Mouse (Mus musculus) retina, postnatal 1 day (tissue): ENCODE data around the gene Nek9.

ENCODE experiments used
- DNase-seq: peaks from one replicate; pipeline ENCODE4 v3.0.0-alpha.2; 2012

Gene Nek9

GRCm38 (mm10) chr12:85346374-85346773 is 7.2 kb upstream of the Nek9 start:
- DNase-seq, result peak; percentile 78

- DNase-seq, result no peak
Observed at GRCm38 (mm10) chr12:85345559-85345958, 6.4 kb upstream of the Nek9 start.

GRCm38 (mm10) chr12:85344252-85344651 is 5.1 kb upstream of the Nek9 start:
- DNase-seq, result no peak

DNA sequence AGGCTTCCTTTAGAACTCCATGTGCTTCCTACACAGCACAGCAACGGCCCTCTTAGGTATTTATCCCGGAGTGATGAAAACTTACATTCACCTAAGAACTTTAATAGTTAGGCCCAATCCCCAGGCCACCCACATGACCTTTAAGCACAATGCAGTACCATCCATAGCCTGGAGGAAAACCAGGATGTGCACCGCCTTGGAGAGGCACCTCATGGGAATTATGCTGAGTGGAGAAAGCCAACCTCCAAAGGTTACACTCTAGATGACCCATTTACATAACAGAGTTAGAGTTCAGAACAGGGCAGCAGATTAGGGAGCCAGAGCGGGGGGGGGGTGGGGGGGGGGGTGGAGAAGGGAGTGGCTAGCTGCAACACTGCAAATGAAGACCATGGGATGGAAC is 3.1 kb upstream of the Nek9 start:
- DNase-seq, result peak; percentile 8

- peak; percentile 91 for DNase-seq
Observed at GRCm38 (mm10) chr12:85341131-85341530, 2.0 kb upstream of the Nek9 start.

GRCm38 (mm10) chr12:85339947-85340346 is 785 bp upstream of the Nek9 start:
- peak; percentile 18 for DNase-seq

DNA sequence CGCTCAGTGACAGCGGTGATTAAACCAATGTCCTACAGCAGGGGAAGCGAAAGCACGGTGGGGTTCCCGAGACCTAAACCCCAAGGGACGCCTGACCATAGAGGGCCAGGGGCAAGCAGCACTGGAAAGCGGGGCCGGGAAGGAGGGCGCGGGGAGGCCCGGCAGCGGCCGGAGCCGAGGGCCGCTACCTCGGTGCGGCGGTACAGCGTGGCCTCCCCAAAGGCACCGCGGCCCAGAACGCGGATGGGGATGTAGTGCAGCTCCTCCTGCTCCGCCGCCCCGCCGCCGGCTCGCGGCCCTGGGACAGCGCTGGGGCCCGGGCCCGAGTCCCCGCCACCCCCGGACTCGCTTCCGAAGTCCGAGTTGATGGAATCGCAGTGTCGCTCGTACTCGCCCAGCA is 347 bp downstream of the Nek9 start:
- no peak for DNase-seq

DNA sequence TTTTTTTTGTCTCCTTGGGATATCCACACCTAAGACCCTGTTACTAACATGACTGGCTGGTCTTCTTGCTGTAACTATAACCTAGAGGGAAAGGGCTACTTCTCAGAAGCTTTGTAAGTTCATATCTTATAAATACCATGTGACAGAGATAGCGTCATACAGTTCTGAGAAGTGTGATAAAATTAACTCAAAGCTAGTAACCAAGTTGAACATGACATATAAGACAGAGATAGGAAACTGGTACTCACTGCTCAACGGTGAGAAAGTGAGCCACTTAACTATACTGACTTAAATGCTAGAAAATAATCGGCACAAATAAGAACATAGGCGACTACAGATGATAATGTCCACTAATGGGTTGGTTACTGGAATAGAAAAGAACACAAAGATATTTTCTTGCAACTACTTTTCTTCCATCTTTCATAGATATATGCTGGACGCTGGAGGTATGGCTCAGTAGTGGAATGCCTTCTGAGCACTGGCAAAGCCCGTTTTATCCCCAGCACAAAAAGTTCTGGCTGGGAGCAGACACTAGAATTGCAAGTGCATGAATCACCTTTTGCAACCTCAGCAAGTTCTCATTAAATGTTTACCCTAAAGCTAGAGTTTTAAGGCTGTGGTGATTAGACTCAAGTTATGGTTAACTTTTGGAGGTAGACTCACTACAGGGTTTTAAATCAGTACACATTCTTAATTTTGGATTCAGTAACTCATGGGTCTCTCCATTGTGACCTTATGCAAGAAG is 1.4 kb downstream of the Nek9 start:
- no peak for DNase-seq

DNA sequence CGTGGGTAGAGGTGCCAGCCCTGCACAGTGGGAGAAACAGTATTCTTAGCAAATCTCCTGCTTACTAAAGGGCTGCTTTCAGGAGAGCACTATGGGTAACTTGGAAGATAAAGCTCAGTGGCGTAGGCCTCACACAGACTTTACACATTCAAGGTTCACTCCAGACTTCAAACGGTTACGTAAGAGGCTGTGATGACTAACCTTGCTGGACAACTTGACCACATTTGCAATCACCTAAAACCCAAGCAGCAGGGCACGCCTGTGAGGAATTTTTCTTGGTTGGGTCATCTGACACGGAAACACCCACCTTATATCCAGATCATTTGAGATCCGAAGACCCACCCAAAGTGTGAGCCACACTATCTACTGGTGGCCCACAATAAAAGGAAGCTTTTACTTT is 9.0 kb downstream of the Nek9 start:
- DNase-seq, result no peak

- DNase-seq, result no peak
Observed at GRCm38 (mm10) chr12:85308651-85309050, 30.5 kb downstream of the Nek9 start.

DNA sequence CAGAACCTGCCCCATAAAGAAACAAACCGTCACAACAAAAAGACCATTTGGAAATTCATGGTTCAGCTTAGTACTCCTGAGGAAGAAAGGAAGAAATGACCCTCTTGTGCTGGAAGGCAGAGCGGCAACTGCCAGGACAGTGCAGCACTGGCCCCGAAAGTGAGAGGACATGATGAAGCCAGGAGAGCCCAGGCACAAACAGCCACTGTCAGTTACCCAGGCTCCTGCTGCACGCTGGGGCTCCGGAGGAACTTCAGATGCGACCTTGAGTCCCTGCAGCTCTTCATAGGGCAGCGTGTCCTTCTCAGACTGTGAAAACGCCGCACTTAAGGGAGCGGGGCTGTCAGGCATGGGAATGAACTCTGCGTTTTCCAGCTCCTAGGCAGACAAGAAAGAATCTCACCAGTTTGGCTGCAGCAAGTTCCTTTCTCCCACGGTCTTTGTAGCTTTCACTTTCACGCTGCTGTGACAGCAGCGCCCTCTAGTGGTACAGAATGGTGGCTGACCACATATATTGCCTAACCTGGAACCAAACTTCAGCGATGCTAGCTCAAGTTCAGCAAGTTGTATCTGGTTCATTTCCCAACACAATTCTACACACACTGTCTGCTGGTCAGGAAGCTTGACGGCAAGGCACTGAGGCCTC is 33.8 kb downstream of the Nek9 start:
- peak; percentile 88 for DNase-seq

GRCm38 (mm10) chr12:85304725-85305124 is 34.4 kb downstream of the Nek9 start:
- no peak for DNase-seq

DNA sequence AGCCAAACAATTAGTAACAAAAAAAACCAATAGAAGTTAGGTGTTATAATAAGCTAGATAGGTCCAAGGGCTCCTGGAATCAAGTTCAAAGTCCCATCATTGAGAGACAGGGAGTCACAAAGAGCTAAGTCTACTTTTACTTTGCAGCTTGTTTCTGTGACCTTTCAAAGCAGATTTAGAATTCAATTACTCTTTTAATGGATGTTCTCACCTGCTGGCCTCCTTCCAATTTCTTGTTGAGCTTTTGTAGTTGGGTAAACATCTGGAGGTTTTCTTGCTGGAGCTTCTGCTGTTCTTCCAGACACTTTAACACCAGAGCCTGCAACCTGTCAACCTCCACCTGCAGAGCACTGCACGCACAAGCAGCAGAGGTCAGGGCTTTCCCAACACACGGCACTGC is 35.9 kb downstream of the Nek9 start:
- DNase-seq, result no peak

GRCm38 (mm10) chr12:85298835-85299180 is 40.4 kb downstream of the Nek9 start:
- no peak for DNase-seq

DNA sequence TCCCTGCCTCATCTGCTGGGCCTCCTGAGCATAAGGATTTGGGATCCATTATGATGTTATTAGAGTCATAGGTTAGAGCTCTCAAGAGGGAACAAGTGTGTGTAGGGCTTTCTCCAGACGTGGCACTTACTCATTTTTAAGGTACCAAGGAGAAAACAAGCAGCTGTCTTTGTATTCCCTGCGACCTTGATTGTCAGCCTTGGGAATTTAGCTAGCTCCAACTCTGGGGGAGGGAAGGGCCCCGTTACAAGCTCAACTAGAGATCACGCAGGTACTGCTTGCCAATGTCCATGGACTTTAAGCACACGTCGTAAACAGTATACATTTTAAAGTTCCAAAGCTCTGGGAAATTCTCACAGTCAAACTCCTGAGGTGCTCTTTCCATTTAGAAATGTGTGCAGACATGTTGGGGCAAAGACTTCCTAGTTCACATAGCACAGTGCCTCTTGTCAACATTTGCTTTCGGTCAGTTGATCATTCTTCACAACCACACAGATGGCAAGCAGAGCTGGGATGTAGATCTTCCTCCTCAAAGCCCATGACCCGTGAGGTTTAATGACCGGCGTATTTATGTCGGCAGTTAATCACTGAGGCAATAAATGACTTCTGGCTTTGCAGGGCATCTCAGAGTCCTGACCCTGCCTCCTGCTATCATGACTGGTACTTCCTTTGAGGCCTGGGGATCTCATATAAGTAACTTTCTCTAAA is 40.9 kb downstream of the Nek9 start:
- no peak for DNase-seq

DNA sequence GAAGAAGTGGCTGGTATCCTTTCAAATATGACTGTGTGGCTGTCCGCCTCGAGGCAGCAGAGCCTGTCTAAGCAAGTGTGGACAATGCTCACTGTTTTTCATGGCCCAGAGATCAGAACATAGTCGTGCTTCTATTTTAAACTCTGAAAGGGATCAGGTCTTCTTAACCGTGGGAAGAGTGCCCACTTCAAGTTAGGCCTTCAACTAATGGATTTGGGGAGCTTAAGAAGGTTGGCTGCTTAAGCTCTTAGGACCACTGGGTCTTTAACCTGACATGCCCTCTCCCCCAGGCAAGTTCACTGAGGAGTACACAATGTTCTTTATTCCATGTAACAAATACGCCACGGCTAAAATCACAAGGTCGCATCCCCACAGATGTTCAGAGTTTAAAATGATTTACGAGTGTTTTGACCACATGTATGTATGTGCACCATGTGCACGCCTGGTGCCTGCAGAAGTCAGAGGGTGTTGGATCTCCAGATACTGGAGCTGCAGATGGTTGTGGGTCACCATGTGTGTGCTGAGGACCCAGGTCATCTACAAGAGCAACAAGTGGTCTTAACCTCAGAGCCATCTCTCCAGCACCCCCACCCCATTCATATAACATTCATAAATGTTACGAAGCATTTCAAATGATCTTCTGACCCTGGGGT is 41.7 kb downstream of the Nek9 start:
- peak; percentile 22 for DNase-seq

DNA sequence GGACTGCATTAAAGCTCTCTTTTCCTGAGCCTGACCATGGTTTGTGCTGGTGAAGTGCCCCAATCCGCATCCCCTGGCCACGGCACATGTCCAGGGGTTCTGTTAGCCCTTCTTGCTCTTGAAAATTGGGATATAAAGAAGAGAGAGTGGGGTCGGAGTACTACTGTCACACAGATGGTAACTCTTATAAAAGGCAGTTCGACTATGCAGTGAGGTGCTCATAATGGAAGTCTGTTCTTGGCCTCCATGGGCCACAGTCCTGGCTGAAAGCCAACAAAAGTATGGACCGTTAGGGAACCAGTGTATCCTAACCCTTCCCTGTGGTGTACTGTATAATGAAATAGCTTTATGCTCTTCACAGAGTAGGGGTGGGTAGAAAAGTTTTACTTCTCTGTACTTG is 42.2 kb downstream of the Nek9 start:
- no peak for DNase-seq

DNA sequence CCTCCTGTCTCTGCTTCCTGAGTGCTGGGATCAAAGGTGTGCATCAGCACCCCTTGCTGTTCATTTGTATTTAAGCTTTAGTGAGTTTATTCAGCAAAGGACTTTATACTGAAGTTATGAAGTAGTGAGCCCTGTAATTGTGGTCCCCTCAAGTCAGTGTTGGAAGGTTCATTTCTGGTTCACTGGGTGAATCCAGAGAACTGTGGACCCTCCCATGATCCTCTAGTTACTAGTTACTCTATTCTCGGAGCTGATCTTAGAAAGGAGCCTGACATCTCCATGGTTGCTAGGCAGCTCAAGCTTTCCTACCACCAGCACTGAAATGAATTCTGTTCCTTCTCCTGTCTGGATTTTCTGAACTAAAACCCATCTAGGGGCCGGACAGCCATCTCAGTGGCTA is 43.7 kb downstream of the Nek9 start:
- no peak for DNase-seq

GRCm38 (mm10) chr12:85292906-85293305 is 46.3 kb downstream of the Nek9 start:
- DNase-seq, result no peak

DNA sequence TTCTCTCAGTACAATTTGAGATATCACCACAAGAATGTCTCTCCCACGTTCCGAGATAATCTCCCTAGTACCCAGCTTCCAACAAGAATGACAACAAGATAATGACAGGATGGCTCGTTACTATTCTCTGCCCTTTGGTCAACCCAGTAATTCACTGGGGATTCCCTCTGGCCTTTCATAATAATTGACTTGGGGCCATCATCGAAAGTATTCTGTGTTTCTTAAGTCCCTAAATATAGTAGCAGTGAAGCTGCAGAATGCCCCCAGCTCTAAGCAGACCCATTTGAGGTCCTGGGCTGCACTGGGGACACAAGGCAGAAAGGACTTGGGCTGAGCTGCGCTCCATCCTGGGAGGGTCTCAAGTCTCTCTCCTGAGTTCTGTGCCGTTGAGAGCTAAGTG is 46.9 kb downstream of the Nek9 start:
- DNase-seq, result no peak

DNA sequence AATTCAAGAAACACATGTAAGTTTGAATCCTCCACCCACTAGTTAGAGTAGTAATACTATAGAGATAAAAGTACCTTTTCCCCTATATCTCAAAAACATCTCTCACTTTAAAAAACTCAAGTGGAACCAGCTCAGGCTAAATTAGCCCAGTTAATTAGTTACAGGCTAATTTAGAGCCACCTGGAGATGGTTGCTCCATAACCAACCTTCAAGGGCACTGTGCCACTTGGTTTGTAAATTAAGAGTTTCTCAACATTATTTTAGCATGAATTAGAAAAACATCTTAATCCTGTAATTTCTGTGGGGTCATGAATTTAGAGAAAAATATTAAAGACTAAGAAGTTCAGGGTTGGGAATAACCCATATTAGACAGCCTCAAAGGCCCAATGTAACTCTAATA is 47.6 kb downstream of the Nek9 start:
- no peak for DNase-seq

DNA sequence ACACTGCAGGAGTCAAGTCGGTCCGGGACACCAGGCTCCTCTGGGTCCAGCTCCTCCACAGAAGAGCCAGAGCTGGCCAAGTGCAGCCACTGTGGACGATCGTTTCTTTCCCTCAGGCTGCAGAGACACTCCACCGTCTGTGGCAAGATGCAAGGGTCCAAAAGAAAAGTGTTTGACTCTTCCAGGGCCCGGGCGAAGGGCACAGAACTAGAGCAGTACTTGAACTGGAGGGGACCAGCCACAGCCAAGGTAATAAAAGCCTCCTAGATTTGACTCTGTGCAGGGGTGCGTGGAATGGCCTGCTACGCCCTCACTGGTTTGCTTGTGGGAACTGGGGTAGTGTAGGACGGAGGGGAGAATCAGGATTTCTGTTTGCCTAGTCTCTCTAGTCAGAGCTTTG is 48.5 kb downstream of the Nek9 start:
- no peak for DNase-seq

DNA sequence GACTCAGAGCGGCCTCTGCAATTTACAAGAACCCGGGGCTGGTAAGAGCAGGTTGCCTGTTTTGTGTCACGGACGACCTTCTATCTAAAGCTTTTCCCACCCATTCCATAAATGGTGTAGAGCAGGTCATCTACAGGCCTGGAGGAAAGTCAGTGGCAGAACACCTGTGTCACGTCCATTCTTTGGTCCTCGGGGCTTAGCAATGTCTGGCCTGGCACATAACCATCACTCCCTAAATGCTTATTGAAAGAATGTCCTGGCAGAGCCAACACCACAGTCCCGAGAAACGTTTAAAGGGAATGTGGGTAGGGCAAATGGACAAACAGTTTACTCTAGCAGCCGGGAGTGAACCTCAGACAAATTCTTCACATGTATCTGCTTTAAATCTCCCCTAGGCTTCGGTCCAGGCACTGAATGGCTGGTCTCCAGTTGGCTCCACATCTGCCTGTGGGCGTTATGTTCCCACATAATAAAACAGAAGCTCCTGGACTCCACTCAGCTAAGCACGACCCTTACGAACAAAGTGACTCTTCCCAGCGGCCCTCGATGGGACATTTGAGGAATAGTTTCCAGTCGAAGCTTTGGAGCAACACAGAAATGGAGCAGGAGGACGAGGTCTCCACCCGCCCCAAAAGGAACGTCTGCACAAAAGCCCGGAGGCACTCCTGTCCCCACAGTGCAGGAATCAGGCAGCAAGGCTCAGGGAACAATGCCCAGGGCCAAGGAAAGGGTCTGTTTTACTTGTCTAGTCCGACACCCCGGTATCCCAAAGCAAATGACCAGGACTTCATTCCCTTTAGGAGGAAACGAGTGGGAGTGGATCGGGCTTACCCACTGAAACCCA is 49.8 kb downstream of the Nek9 start:
- DNase-seq, result no peak
